Mouse (Mus musculus) layer of hippocampus, adult 11-12 months (tissue): ENCODE measurements at regions not wholly inside any gene's neighbourhood (a gene's known extent, or its start where the extent isn't known, plus 50 kb on each side); places are given as distances from the start of the nearest gene placed in this dataset.

ENCODE experiments used
- DNase-seq: peaks from one replicate; pipeline ENCODE4 v3.0.0; 2022; ENCODE audit warnings: low spot score

GRCm38 (mm10) chr1:6928658-6929057 lies 2121.0 kb downstream of the Gm37988 start:
- no peak for DNase-seq

GRCm38 (mm10) chr1:6931876-6932275 lies 2124.2 kb downstream of the Gm37988 start:
- no peak for DNase-seq

DNA sequence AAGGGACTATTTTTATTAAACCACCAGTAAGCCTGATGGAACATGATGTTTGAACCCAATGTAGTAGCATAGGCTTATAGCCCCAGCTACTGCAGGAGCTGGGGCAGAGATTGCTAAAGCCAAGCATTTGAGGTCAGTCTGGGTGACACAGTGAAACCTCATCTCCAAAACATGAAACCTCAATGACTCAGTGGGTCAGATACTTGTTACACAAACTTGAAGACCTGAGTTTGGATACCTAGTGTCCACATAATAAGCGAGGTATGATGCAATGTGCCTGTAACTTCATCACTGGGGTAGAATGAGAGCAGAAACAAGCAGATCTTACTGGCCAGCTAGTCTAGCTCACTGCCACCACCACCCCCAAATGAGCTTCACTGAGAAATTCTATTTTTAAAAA lies 2162.1 kb downstream of the Gm37988 start:
- DNase-seq, result no peak

- DNase-seq, result no peak
These were observed 2166.1 kb downstream of the Gm37988 start for GRCm38 (mm10) chr1:6973749-6974327.

DNA sequence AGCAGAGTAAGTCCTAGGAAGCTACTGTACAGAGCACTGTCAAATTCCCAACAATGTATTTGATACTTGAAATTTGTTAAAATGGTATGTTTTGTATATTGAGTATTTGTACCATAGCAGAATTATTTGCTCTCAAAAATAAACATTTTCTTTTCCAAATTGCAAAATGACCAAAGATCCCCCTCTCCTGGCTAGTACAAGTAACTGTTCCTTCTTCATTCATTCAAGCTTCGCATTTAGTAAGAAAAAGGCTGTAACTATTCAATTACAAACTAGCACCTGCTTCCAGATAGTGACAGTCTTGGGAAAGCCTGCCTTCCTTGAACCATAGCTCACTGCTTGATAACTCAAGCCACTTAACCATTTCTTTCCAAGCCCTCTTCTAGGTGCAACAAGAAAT lies 2171.9 kb downstream of the Gm37988 start:
- no peak for DNase-seq

GRCm38 (mm10) chr1:6984226-6984625 lies 2176.5 kb downstream of the Gm37988 start:
- no peak for DNase-seq

- no peak for DNase-seq
These were observed 2189.9 kb downstream of the Gm37988 start for GRCm38 (mm10) chr1:6997611-6998010.

DNA sequence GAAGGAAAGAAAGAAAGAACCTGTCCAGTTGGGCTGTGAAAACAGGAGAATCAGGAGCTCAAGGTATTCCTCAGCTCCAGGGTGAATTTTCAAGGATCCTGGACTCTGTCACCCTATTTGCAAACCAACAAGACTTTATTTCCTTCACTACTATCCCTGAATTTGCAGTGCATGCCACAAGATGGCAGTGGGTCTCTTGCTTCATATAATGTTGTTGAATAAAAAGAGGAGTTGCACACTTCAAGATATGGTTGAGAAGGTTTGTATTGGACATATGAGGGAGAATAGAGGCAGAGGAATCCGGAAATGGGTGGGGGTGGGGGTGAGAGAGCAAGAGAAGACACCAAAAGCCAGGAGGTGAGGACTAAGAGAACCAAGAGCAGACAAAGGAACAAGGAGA lies 2202.5 kb downstream of the Gm37988 start:
- peak; percentile 64 for DNase-seq
